ENCODE assay signal across 13 mouse cellular contexts in genomic region chr2:25203631-25204214, GRCm38 (mm10). TPM values are rescaled to one million over a fixed set of nuclear protein-coding genes. Genes with fewer than 3 reads are reported as not detected.
DNase-seq lines count a peak whose midpoint lies in the region; ATAC-seq and TF ChIP-seq lines count a peak whose summit lies in the region.
"Had no signal": no experiment of that assay in that cellular context is flagged by ENCODE, and none has a peak within 500 bp of the region (broad histone marks: within the 10 kb centered on the region; RNA-seq: fewer than 3 reads in every experiment).

No protein-coding gene starts in this region.

- H3K27ac ChIP-seq in kidney, embryonic 16.5 days (ENCODE audit: low read length), result no peak overlapping the region
- no peak overlapping the region for H3K27ac ChIP-seq in neural tube, embryonic 14.5 days (ENCODE audit: low read depth, low read length)
- no peak overlapping the region for H3K27ac ChIP-seq in stomach, postnatal 0 days (replicated peaks)
- H3K27ac ChIP-seq: limb, embryonic 13.5 days had no signal

- peak; percentile 49 for TF ChIP-seq CTCF in stomach, postnatal 0 days (IDR thresholded peaks at IDR 0.05; ENCODE audit: low read depth)

- TF ChIP-seq EP300 in stomach, postnatal 0 days (optimal IDR thresholded peaks at IDR 0.05), result no peak

- WGBS in kidney, embryonic 16.5 days, result 61% methylated on average over 4 of the region's 4 CpGs
- 65% methylated on average over 4 of the region's 4 CpGs for WGBS in neural tube, embryonic 14.5 days
- WGBS in stomach, postnatal 0 days, result 65% methylated on average over 4 of the region's 4 CpGs

- no peaks in the 10 kb centered on the region for H3K27me3 ChIP-seq in kidney, embryonic 16.5 days (ENCODE audit: insufficient read depth, low read length)
- H3K27me3 ChIP-seq in neural tube, embryonic 14.5 days (ENCODE audit: control insufficient read depth, insufficient read depth, low read length), result no peaks in the 10 kb centered on the region
- H3K27me3 ChIP-seq in stomach, postnatal 0 days (ENCODE audit: control insufficient read depth, insufficient read depth, low read length), result no peaks in the 10 kb centered on the region
- H3K27me3 ChIP-seq: limb, embryonic 13.5 days had no signal

- H3K4me1 ChIP-seq in kidney, embryonic 16.5 days (ENCODE audit: insufficient read depth, low read length), result 0 out of 2 replicates have a peak, but pooled peaks cover 5% of the 10 kb centered on the region
- H3K4me1 ChIP-seq in neural tube, embryonic 14.5 days (ENCODE audit: control insufficient read depth, insufficient read depth, low read length), result peaks cover 4% of the 10 kb centered on the region; the same call in 1 of the 2 replicates
- H3K4me1 ChIP-seq in stomach, postnatal 0 days (replicated peaks; ENCODE audit: control insufficient read depth, insufficient read depth), result no peaks in the 10 kb centered on the region
- H3K4me1 ChIP-seq: limb, embryonic 13.5 days had no signal

- no peak overlapping the region for H3K4me3 ChIP-seq in kidney, embryonic 16.5 days (ENCODE audit: low read length)
- no peak overlapping the region for H3K4me3 ChIP-seq in neural tube, embryonic 14.5 days (ENCODE audit: low read depth, low read length)
- no peak overlapping the region for H3K4me3 ChIP-seq in stomach, postnatal 0 days (ENCODE audit: low read depth, low read length)
- H3K4me3 ChIP-seq: limb, embryonic 13.5 days had no signal

- H3K36me3 ChIP-seq in kidney, embryonic 16.5 days (ENCODE audit: insufficient read depth, low read length), result peaks cover 76% of the 10 kb centered on the region
- peaks cover 71% of the 10 kb centered on the region for H3K36me3 ChIP-seq in neural tube, embryonic 14.5 days (ENCODE audit: control insufficient read depth, insufficient read depth, low read length)
- peaks cover 44% of the 10 kb centered on the region for H3K36me3 ChIP-seq in stomach, postnatal 0 days (ENCODE audit: control insufficient read depth, insufficient read depth, low read length)

- H3K9ac ChIP-seq in kidney, embryonic 16.5 days (replicated peaks; ENCODE audit: low read length), result no peak overlapping the region
- no peak overlapping the region for H3K9ac ChIP-seq in neural tube, embryonic 14.5 days (replicated peaks; ENCODE audit: low read depth, low read length)
- no peak overlapping the region for H3K9ac ChIP-seq in stomach, postnatal 0 days (ENCODE audit: low read length)
- H3K9ac ChIP-seq: limb, embryonic 13.5 days had no signal

- H3K9me3 ChIP-seq in kidney, embryonic 16.5 days (ENCODE audit: low read length), result no peaks in the 10 kb centered on the region
- no peaks in the 10 kb centered on the region for H3K9me3 ChIP-seq in neural tube, embryonic 14.5 days (ENCODE audit: control insufficient read depth, low read length)
- no peaks in the 10 kb centered on the region for H3K9me3 ChIP-seq in stomach, postnatal 0 days (ENCODE audit: control insufficient read depth, low read length)
- H3K9me3 ChIP-seq: limb, embryonic 13.5 days had no signal

- H3K4me2 ChIP-seq in kidney, embryonic 16.5 days (replicated peaks; ENCODE audit: low read depth, low read length), result no peak overlapping the region
- H3K4me2 ChIP-seq in neural tube, embryonic 14.5 days (ENCODE audit: low read depth, low read length), result no peak overlapping the region
- H3K4me2 ChIP-seq in stomach, postnatal 0 days (replicated peaks; ENCODE audit: low read depth), result no peak overlapping the region
- H3K4me2 ChIP-seq: limb, embryonic 13.5 days had no signal

- DNase-seq in kidney, postnatal 14 days, result peak; percentile 46
- DNase-seq in neural tube, embryonic 10.5 days (ENCODE audit: extremely low spot score, low spot score), result no peak
- peak; percentile 36 for DNase-seq in induced T-regulatory cell, adult 2 months (ENCODE audit: low read depth)
- DNase-seq in stomach, postnatal 0 days (ENCODE audit: low spot score), result no peak
- DNase-seq: embryo, embryonic 11 days had no signal

- ATAC-seq in kidney, embryonic 16.5 days (ENCODE audit: low FRiP score, low TSS enrichment), result no peak
- peak; percentile 38; the same call in 1 of the 2 replicates for ATAC-seq in neural tube, embryonic 14.5 days (ENCODE audit: low read depth)
- no peak for ATAC-seq in stomach, postnatal 0 days (ENCODE audit: low FRiP score, low TSS enrichment)
- ATAC-seq in activated CD4-positive, CD25-positive, alpha-beta regulatory T cell, adult 4 months, result no peak
- ATAC-seq: forebrain, embryonic 16.5 days had no signal

RNA-seq across cellular contexts. Expression of gene Tor4a, which starts 7.0 kb away (rescaled TPM):
- 16.0 and 16.8 TPM in 2 replicates for polyA plus RNA-seq in kidney, embryonic 16.5 days (2015; fragmentation: Nextera tagmentation; extraction: Ambion mirVana)
- polyA plus RNA-seq in neural tube, embryonic 14.5 days (2014; fragmentation: Nextera tagmentation; extraction: Ambion mirVana), result 0.88 and 1.4 TPM in 2 replicates
- polyA plus RNA-seq in stomach, postnatal 0 days (2015; fragmentation: Nextera tagmentation; extraction: Ambion mirVana), result 13.1 and 13.7 TPM in 2 replicates
- polyA plus RNA-seq in activated CD4-positive, CD25-positive, alpha-beta regulatory T cell, adult 4 months (2017; shearing (Covaris generic)), result 10 to 100 TPM; 51.4 to 89.5 TPM

RNA-seq across cellular contexts. Expression of gene Nelfb, which starts 7.6 kb away (rescaled TPM):
- polyA plus RNA-seq in kidney, embryonic 16.5 days (2015; fragmentation: Nextera tagmentation; extraction: Ambion mirVana), result 131 and 138 TPM in 2 replicates
- polyA plus RNA-seq in neural tube, embryonic 14.5 days (2014; fragmentation: Nextera tagmentation; extraction: Ambion mirVana), result 74.7 and 86.2 TPM in 2 replicates
- 58.6 and 59.1 TPM in 2 replicates for polyA plus RNA-seq in stomach, postnatal 0 days (2015; fragmentation: Nextera tagmentation; extraction: Ambion mirVana)
- polyA plus RNA-seq in activated CD4-positive, CD25-positive, alpha-beta regulatory T cell, adult 4 months (2017; shearing (Covaris generic)), result 10 to 100 TPM; 41.1 to 49.1 TPM

RNA-seq across cellular contexts. Expression of gene Stpg3, which starts 10.7 kb away (rescaled TPM):
- 0.54 and 0.82 TPM in 2 replicates for polyA plus RNA-seq in kidney, embryonic 16.5 days (2015; fragmentation: Nextera tagmentation; extraction: Ambion mirVana)
- not detected in 2 replicates for polyA plus RNA-seq in neural tube, embryonic 14.5 days (2014; fragmentation: Nextera tagmentation; extraction: Ambion mirVana)
- not detected in 2 replicates for polyA plus RNA-seq in stomach, postnatal 0 days (2015; fragmentation: Nextera tagmentation; extraction: Ambion mirVana)
- not detected for polyA plus RNA-seq in activated CD4-positive, CD25-positive, alpha-beta regulatory T cell, adult 4 months (2017; shearing (Covaris generic))
- polyA plus RNA-seq: forebrain, embryonic 16.5 days; heart, embryonic 16.5 days; large intestine, adult 2 months; spleen, adult 2 months had no signal

RNA-seq across cellular contexts. Expression of gene Fam166a, which starts 14.8 kb away (rescaled TPM):
- polyA plus RNA-seq in kidney, embryonic 16.5 days (2015; fragmentation: Nextera tagmentation; extraction: Ambion mirVana), result 0.37 TPM in 1 of 2 replicates, not detected in the other
- 0.91 TPM in 1 of 2 replicates, not detected in the other for polyA plus RNA-seq in neural tube, embryonic 14.5 days (2014; fragmentation: Nextera tagmentation; extraction: Ambion mirVana)
- polyA plus RNA-seq in stomach, postnatal 0 days (2015; fragmentation: Nextera tagmentation; extraction: Ambion mirVana), result 0.92 TPM in 1 of 2 replicates, not detected in the other
- not detected for polyA plus RNA-seq in activated CD4-positive, CD25-positive, alpha-beta regulatory T cell, adult 4 months (2017; shearing (Covaris generic))
- polyA plus RNA-seq: forebrain, embryonic 16.5 days; heart, embryonic 16.5 days; large intestine, adult 2 months; limb, embryonic 13.5 days had no signal

RNA-seq across cellular contexts. Expression of gene Tubb4b, which starts 20.8 kb away (rescaled TPM):
- polyA plus RNA-seq in kidney, embryonic 16.5 days (2015; fragmentation: Nextera tagmentation; extraction: Ambion mirVana), result 627 and 671 TPM in 2 replicates
- polyA plus RNA-seq in neural tube, embryonic 14.5 days (2014; fragmentation: Nextera tagmentation; extraction: Ambion mirVana), result 361 and 387 TPM in 2 replicates
- polyA plus RNA-seq in stomach, postnatal 0 days (2015; fragmentation: Nextera tagmentation; extraction: Ambion mirVana), result 475 and 486 TPM in 2 replicates
- 100 to 1,000 TPM; 110 to 150 TPM for polyA plus RNA-seq in activated CD4-positive, CD25-positive, alpha-beta regulatory T cell, adult 4 months (2017; shearing (Covaris generic))

Comparison
In these comparisons a context has a peak if more than half of its experiments do, and no peak if none do; other contexts are left out.
1. DNase-seq: peak in kidney, postnatal 14 days (single experiment) and induced T-regulatory cell, adult 2 months (single experiment); none in neural tube, embryonic 10.5 days (single experiment) and stomach, postnatal 0 days (single experiment).